Mouse (Mus musculus): ENCODE results near the gene Ptch1. TPM values are rescaled to one million over a fixed set of nuclear protein-coding genes. Genes with fewer than 3 reads are reported as not detected.

Ptch1 gene
- 10 to 100 TPM; 16.3 to 20.3 TPM for total RNA-seq (2021)

DNA sequence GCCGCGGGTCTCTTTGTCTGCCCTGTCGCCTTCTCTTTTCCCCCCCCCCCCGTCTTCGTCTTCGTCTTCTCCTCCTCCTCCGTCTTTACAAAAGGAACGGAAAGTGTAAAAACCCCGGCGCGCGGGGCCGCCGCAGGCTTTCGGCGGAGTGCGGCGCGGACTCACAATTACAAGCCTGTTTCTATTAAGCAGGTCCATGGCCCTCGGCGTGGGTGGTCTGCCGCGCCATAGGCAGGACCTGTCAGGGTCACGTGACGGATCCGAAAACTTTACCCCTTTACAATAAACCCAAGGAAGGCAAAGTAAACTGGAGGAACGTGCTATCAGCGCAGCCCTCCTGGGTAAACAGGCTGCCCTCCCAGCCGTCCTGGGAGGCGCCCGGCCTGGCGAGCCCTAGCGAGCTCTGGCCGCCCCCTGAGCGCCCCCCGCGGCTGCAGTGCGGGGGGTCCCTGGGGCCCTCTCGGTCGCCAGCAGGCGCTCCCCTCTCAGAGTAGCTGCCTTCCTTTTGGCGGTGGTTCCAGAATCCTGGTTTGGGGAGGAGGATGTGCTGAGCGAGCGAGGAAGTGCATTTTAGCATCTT lies at the start of gene Ptch1:
Gene Ptch1, minus strand, starts transcription at position 343 of the 580 bp plus-strand sequence.
- intact Hi-C loops (cut with DNase I), result loop anchor here (5.0 kb wide), 1 partner anchor 414 kb away; no protein-coding TSS in a partner anchor
- peak; percentile 42 to 51 for DNase-seq

DNA sequence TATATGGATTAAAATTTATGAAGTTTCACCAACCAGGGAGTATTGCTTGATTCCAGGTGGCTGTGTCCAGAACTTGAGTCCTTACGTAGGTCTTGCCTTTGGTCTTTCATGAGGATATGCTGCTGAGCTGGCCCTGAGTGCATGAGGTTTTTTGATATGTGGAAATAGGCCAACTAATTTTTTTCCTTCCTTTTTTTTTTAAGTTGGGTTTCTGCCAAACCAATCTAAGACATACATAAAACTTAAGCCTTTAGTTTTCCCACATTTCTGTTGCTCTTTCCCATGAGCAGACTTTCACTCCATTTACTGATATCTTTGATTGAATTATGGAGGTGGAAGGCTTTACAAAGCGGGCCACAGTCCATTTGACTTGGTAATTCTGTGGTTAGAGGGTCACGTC lies 47.9 kb upstream of the Ptch1 start:
- no peak for DNase-seq
- intact Hi-C loops (cut with DNase I), result no loop called here

DNA sequence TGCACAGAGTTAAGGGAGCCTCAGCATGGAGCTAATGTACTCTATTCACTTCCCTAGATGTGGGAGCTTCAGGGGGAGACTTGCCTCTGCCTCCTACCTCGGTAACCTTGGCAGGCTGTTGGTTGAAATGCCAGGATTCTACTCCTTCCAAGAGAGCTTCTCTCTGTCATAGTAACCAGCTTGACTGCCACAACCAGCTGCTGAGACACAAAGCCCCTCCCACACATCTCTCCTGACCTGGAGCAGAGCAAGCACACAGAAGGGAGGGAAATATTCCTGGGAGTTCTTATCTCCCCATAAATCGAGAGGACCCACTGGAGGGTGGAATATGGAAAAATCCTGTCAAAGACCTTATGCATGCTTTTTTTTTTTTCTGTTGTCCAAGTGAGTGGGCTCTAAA lies 39.8 kb upstream of the Ptch1 start:
- DNase-seq, result no peak
- intact Hi-C loops (cut with DNase I), result no loop called here

DNA sequence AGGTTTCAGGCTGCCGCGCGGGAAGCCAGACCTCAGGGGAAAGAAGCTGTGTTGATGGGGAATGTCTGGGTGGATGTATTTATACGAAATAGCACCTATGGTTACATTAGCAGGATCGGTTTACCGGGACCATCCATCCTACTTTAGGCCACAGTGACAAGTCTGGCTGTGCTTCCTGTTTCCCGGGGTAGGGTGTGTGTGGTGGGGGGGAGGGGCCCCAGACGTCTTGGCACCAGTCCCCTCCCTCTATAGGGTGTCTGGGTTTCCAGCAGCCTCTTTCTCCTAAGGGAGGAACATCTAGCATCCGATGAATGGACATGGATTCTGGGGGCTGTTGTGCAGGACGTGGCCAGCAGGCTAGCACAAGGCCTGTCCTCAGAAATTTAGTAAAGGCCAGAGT lies 36.3 kb upstream of the Ptch1 start:
- intact Hi-C loops (cut with DNase I), result no loop called here
- no peak for DNase-seq

DNA sequence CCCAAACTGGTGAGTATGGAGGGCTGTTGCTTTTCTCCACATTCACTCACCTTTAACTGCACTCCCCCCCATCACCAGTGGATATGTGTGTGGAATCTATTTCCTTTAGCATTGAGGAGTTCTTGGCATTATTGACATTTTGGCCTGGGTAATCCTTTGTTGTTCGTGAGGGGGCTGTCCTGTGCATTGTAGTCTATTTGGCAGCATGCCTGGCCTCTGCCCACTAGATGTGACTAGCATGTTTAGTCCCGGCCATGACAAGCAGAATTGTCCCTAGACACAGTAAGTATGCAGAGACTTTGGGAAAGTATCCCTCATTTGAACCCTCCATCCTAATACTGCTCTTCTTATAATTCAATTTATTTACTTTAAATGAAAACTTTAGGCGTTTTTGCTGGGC lies 24.2 kb upstream of the Ptch1 start:
- peak in 1 of 2 experiments; percentile 10 for DNase-seq
- intact Hi-C loops (cut with DNase I), result loop anchor here (2.0 kb wide), 1 partner anchor 43 kb away; no protein-coding TSS in a partner anchor

DNA sequence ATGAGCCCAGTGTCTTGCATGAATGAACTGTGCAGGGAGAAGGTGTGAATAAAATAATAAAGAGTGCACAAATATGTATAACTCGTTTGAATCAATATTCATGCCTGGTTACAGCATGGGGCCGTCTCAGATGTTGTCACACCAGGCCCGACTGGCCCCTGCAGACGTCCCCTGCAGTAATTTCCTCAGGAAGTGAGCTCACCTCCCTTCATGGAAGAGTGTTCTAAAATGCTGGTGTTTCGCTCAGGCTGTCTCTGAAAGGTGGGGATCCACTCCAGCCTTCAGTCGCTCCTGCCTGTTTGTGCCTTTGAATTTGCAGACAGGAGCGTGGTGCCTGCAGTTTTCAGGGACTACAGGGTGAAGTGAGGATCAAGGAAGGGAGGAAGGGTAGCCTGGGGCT lies 22.5 kb upstream of the Ptch1 start:
- intact Hi-C loops (cut with DNase I), result loop anchor here (2.0 kb wide), 1 partner anchor 45 kb away; no protein-coding TSS in a partner anchor
- DNase-seq, result peak in 1 of 2 experiments; percentile 10

DNA sequence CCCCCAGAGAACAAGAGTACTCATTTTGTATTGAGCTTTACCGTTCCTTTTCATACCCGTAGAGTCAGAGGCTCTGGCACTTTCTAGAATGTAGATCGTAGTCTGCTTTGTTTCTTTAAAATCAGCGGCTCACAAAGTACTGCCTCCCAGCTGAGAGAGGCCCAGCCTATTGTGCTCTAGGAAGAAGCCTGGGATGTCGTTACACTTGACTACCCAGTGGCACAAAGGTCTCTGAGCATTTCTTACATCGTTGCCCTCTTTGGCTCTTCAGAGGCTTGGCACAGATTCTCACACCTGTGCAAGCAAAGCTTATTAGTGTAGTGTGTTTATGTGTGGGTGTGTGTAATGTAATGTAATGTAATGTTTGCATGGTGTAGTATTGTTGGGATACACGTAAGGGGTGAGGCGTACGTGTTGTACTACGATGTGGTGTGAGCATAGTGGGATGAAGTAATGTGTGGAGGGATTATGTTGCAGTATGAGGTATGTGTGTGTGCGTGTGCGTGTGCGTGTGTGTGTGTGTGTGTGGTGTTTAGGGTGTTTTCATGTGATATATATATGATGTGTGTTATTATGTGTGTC lies 20.2 kb upstream of the Ptch1 start:
- intact Hi-C loops (cut with DNase I), result no loop called here
- no peak for DNase-seq

DNA sequence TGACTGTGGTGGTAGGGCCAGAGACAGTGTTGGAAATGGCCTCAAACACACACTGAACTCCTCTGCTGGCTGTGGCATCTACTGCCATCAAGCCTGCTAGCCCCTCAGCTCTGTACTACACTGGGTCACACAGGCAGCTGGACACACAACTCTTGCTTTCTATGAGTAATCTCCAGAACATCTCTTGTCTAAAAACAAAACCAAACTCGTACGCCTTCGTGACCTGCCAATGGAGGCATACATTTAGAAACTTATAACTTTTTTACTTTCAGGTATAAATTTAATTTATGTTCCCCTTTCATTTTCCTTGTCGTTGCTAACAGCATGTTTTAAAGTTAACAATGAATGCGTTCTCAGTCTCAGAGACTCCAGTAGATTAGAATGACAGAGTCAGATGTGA lies 19.4 kb upstream of the Ptch1 start:
- DNase-seq, result no peak
- intact Hi-C loops (cut with DNase I), result no loop called here

DNA sequence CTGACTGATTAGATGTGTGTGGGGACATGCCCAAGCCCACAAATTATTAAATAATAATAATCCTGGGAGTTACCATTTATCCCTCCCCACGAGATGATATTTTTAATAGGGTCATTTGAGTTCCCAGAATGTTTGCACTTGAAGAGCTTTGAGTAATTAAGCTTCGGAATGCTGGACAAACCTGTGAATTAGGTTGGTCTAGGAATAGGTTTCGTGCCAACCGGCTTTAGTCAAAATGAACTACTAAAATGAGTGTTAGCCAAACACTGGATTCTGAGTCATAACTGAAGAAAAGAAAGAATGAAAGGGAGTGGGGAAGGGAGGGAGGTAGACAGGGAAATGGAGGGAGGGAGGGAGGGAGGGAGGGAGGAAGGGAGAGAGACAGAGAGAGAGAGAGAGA lies 1.2 kb upstream of the Ptch1 start:
- no peak for DNase-seq
- intact Hi-C loops (cut with DNase I), result loop anchor here (5.0 kb wide), 1 partner anchor 413 kb away; no protein-coding TSS in a partner anchor

DNA sequence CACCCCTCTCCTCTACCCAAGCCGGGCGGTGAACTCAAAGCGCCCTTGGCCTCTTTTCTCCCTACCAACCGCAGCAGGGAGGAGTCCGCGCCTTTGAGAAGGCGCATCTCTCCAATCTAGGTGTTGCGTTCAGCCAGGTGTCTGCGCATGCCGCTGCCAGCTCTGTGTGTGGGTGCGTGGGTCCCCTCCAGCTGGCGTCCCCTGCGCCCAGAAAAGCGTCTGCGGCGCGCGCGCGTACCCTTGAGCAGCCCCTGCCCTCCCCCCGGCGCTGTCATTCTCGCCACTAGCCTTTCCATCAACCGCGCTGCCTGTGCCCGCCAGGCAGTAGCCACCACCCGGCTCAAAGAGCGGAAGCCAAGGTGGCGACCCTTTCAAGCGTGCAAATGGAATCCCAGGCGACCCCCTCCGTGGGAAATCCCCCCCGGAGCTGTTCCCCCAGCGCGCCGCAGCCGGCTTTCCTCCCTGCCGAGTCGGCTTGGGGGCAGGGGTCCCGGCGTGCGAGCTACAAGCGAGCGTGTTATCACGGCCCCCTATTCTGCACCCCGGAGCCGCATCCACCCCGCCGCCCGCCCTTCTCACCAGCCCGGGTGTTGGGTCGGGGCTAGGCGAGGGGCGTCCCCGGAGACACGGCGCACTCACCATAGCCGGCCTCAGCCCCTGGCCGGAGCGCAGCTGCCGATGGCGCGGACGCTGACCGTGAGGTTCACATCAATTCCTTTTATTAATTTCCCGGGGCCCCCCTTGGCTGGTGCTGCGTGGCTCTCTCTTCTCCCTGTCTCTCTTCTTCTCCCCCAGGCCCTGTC lies 744 bp downstream of the Ptch1 start:
- intact Hi-C loops (cut with DNase I), result loop anchor here (5.0 kb wide), 1 partner anchor 415 kb away; no protein-coding TSS in a partner anchor
- peak in 1 of 2 experiments; percentile 37 for DNase-seq

DNA sequence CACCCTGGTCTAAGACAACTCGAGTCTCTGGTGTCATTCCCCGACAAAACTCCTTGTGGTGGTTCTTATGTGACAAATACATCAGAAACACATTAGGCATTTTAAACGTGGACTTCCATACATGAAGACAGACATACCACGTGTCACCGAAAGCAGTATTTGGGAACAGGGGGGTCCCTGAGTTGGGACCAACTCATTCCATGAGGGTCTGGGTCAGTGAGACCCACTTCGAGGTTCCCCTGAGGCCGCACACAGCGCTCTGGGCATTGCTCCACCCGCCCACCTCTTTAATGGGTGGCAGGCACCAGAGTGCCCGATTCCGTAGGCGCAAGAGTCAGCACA lies 1.3 kb downstream of the Ptch1 start:
- intact Hi-C loops (cut with DNase I), result loop anchor here (5.0 kb wide), 1 partner anchor 415 kb away; no protein-coding TSS in a partner anchor
- DNase-seq, result no peak

DNA sequence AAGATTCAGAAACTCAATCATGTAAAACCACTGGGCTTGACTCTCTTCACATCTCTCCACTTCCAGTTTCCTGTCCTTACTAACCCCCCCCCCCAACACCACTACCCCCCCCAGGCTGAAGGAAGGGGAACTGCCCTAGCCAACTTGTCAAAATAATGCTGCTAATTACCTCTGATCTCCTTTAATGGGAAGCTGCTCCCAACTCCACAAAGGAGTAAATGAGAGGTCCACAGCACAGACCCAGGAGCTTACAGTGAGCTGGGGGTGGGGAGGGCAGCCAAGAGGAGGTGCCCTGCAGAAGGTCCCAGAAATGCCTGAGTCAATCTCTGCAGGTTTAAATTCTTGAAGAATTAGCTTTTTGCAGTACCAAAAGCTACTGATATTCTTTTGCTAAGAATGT lies 2.9 kb downstream of the Ptch1 start:
- DNase-seq, result no peak
- intact Hi-C loops (cut with DNase I), result loop anchor here (2.0 to 5.0 kb wide), 2 partner anchors 244 to 417 kb away; partner anchors contain the start of gene Ercc6l2

DNA sequence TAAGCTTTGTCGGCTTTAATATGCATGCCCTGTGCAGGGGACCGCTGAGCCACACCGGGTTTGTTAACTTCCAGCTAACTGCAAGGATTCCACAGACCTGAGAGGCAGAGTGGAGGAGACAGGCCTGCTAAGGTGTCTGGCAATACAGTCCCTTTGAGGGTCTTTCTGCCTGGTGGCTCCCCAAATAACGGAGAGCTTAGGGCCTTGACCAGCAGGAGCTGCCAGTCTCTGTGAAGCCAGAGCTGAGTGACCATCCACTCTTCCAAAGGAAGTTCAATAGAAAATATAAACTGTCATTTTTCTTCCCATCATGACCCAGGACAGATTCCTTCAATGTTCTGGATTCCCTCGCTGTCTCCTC lies 4.0 kb downstream of the Ptch1 start:
- DNase-seq, result no peak
- intact Hi-C loops (cut with DNase I), result loop anchor here (5.0 kb wide), 1 partner anchor 137 kb away; no protein-coding TSS in a partner anchor

DNA sequence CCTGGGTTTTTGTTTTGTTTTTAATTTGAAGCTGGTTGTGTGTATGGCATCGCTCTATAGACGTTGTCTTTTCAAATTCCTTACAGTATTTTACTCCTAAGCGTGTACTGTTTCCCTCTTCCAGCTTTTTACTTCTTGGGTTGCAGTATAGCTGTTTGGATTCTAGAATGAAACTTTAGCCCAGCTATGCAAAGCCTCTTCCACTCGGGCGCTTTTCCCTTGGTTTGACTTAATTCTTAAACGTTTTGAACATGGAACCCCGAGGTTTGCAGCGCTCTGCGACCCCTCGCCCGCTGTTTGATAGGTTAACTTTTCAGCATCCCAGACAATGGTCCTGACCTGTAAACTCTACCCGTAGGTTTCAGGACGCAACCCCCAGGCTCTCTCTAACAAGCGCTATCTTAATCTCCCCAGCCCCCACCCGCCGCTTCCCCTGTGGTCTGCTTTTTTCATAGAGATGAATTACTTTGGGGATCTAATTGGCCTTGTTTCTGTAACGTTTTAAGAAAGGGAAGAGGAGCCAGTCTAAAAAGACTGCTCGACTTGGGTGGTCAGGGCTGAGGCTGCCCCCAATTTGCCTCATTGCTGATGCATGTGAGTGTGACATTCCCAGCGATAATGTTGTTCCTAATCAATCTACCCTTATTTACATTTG lies 4.5 kb downstream of the Ptch1 start:
- no peak for DNase-seq
- intact Hi-C loops (cut with DNase I), result loop anchor here (5.0 kb wide), 1 partner anchor 137 kb away; no protein-coding TSS in a partner anchor

DNA sequence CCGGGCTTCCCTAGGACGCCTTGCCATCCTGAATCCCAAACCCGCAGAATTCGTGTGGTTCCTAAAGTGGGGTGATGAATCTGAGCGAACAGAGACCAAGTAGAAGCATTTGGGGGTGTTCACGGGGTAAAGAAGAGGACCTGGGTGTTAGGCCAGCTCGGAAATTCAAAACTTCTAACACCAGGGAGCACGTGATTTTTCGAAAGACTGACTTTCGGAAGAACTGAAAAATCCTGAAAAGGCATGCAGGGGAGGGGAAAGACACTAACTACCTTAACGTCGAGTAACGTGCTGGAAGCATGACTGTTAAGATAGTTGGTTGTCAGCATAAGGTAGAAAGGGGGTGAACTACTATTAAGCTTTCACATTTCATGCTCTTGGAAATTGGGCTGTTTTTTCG lies 5.1 kb downstream of the Ptch1 start:
- intact Hi-C loops (cut with DNase I), result loop anchor here (5.0 kb wide), 1 partner anchor 136 kb away; no protein-coding TSS in a partner anchor
- DNase-seq, result no peak

DNA sequence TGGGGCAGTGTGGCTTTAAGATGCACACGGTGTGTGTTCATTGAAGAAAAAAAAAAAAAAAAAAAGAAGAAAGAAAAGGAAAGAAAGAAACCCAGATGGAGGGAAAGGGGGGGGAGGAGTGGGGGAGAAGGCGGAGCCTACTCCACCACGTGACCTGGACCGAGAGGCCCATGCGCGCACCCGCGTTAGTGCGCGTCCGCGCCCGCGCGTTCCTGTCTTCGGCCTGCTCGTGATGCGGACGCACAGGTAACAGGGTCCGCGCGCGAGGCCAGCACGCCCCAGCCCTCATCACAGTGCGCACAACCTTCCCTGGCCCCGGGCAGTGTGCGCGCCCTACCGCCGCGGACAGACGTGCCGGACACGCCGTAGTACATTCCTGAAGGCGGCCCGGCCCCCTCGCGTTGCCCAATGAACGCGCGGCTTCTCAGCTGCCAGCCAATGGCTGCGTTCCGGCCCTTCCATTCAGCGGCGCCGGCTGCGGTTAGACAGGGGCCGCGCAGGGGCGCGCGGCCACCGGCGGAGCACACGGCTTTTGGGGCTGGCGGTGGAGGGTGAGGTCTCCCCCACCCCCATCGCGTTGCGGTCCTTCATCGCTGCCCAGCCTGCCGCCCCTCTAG lies 5.6 kb downstream of the Ptch1 start:
- peak; percentile 96 for DNase-seq
- intact Hi-C loops (cut with DNase I), result loop anchor here (5.0 kb wide), 1 partner anchor 135 kb away; no protein-coding TSS in a partner anchor

DNA sequence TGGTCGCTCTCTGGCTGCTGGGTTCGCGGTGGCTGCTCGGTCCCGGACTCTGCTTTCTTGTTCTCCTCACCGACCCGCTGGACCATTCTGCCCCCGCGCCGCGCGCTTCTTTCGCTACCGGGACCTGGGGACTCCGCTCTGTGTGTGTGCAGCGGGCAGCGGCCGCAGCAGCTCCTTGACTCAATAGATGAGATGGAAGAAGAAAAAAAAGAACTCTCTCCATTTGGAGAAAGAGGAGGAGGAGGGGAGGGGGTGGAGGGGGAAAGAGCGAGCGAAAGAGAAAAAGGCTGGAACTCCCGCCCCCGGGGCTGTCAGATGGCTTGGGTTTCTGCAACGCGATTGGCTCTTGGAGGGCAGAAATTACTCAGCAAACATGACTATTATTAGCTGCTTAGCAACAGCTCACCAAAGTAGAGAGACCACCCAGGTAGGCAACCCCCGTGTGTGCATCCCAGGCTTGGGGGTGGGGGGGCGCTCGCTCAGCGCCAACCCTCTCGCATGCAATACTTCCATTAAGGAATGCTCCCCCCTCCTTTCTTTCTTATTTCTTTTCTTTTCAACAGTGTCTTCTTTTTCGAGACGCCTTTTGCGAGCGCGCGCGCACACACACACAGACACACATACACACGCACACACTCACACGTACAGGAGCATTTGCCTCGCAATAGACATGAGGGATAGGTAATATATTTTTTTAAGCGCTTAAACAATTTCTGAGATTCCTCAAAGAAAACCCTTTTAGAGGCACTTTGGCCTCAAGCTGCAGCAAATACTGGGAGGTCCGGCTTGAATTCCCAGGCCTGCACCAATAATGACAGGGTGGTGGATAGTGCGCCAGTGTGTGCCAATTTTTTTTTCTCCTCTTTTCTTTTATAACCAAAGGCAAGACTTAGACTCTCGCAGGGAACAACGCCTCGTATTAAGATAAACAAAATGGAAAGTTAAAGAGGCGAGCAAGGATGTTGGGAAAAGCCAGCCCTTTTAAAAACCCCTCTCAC lies 7.1 kb downstream of the Ptch1 start:
- peak; percentile 86 to 89 for DNase-seq
- intact Hi-C loops (cut with DNase I), result loop anchor here (5.0 kb wide), 1 partner anchor 134 kb away; no protein-coding TSS in a partner anchor

DNA sequence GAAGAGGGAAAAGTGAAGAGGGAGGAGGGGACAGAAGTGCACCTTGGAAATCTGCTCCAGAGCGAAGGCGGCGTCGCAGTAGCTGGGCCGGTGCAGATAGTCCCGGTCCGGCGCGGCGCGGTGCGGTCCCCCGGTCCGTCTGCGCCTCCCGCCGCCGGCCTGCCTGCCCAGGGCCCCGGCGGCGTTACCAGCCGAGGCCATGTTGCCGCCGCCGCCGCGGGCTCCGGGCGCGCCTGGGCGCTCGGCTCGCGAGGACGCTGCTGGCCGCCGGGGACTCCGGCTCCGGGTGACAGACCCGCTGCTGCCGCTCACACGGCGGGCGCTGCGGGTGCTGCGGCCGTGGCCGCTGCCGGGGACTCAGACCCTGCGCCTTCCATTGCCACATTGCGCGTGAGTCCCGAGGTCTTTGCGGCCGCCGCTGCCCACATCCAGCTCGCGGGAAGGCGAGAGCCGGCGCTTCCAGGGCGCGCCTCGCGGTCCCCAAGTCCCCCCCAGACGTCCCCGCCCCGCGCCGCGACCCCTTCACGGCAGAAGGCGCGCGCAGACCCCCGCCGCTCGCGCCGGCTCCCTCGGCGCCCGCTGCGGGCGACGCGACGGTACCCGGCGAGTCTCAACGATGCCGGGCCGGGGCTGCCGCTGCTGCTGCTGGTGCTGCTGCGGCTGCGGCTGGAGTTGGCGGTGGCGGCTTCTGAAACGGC lies 7.9 kb downstream of the Ptch1 start:
- intact Hi-C loops (cut with DNase I), result loop anchor here (2.0 to 5.0 kb wide), 2 partner anchors 77 to 133 kb away; no protein-coding TSS in a partner anchor
- DNase-seq, result peak in 1 of 2 experiments; percentile 60

Measured in heart, postnatal 10 days (tissue).